Mouse (Mus musculus) lung, embryonic 15.5 days (tissue): Measurements from ENCODE around the gene Shb. TPM values are rescaled to one million over a fixed set of nuclear protein-coding genes. Genes with fewer than 3 reads are reported as not detected.
"Not testable (repeated sequence)": the region's sequence is repeated elsewhere in the genome, so short reads cannot be mapped to it uniquely, and the experiment has no call there.

Source experiments
- ATAC-seq: fragments of 200-750 bp; cut with Nextera tagmentation; 2 replicates; pipeline ENCODE4 v1.8.0; 2017; ENCODE audit warnings: moderate number of reproducible peaks, borderline replicate concordance; ENCODE audit not compliant: low FRiP score, low TSS enrichment; ENCODE audit errors: extremely low read depth
- H3K27ac ChIP-seq: fragments of 300-500 bp; sonication (generic); 2 replicates; pipeline ENCODE4 v1.5.1; 2015; ENCODE audit warnings: moderate library complexity, mild to moderate bottlenecking, inconsistent platforms
- H3K27me3 ChIP-seq: fragments of 300-500 bp; sonication (generic); 2 replicates; pipeline ENCODE4 v1.6.1; 2015; ENCODE audit warnings: inconsistent platforms
- H3K36me3 ChIP-seq: fragments of 300-500 bp; sonication (generic); 2 replicates; pipeline ENCODE4 v1.6.1; 2015; ENCODE audit warnings: inconsistent platforms
- H3K4me1 ChIP-seq: fragments of 300-500 bp; sonication (generic); 2 replicates; pipeline ENCODE4 v1.6.1; 2015; ENCODE audit warnings: inconsistent platforms
- H3K4me2 ChIP-seq: fragments of 300-500 bp; sonication (generic); 2 replicates; pipeline ENCODE4 v1.6.1; 2015; ENCODE audit warnings: inconsistent platforms, mild to moderate bottlenecking, moderate library complexity
- H3K4me3 ChIP-seq: fragments of 300-500 bp; sonication (generic); 2 replicates; pipeline ENCODE4 v1.5.1; 2015; ENCODE audit warnings: mild to moderate bottlenecking, inconsistent platforms
- H3K9ac ChIP-seq: fragments of 300-500 bp; sonication (generic); 2 replicates; pipeline ENCODE4 v1.6.1; 2015; ENCODE audit warnings: inconsistent platforms
- H3K9me3 ChIP-seq: fragments of 300-500 bp; sonication (generic); 2 replicates; pipeline ENCODE4 v1.6.1; 2016; ENCODE audit warnings: inconsistent platforms
- WGBS: fragments of 180-500 bp; shearing (Covaris S2); methylation state at CpG from one replicate; pipeline ENCODE4 v1.1.7; 2015; 5-methylcytosine and 5-hydroxymethylcytosine counted together
- polyA plus RNA-seq: library from polyadenylated mRNA; unstranded; fragments of >200 nt; fragmentation: Nextera tagmentation; extraction: Ambion mirVana; gene quantifications from 2 replicates; pipeline ENCODE4 v1.2.1, GENCODE M21; 2015

The Shb gene
- polyA plus RNA-seq, 1 experiment from 2014 or later = 13.5 TPM

DNA sequence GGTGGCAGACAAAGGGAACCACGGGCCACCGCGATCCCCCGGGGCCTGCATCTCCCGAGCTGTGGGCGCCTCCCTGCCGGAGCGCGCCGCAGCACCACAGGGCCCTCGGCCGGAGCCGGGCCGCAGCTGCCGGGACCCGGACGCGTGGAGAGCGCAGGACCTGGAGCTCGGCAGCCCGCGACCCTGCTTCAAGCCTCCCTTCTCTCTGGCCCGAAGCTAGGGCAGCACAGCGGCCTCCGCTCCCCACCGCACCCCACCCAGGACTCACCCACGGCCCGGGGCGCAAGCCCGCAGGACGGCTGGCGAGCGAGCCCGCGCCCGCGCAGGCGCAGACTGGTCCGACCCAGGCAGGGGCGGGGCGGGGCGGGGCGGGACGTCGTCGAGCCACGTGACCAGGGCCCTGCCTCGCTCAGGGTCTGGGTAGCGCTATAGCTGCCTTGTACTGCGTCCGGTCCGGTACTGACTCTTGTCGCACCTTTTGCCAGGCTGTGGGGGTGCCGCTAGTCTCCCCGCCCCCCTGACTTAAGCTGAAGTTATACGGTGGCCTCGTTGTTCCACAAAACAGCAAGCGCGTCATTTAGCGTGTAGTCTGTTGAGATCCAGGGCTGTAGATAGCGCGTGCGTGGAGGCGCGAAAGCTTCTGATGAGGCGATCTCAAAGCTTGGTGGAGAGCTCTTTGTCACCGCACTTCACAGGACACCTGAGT is 123.7 kb downstream of the Shb start, which contains the start of gene Slc25a51:
Gene Slc25a51 (minus strand): TSS at position 340 of the 706 bp plus-strand sequence.
- Histone ChIP-seq H3K27ac (peak within 1 kb of the TSS; percentile 92), H3K9ac (peak within 1 kb of the TSS; percentile 99), H3K27me3 (no peaks in the 10 kb centered on the region), H3K9me3 (no peaks in the 10 kb centered on the region), H3K36me3 (peaks cover 14% of the 10 kb centered on the region), H3K4me2 (peak within 1 kb of the TSS; percentile 75), H3K4me1 (peaks cover 39% of the 10 kb centered on the region), H3K4me3 (peak within 1 kb of the TSS; percentile 99)
- WGBS = under 1% methylated on average over 38 of the region's 67 CpGs
- peak; percentile 98 for ATAC-seq

DNA sequence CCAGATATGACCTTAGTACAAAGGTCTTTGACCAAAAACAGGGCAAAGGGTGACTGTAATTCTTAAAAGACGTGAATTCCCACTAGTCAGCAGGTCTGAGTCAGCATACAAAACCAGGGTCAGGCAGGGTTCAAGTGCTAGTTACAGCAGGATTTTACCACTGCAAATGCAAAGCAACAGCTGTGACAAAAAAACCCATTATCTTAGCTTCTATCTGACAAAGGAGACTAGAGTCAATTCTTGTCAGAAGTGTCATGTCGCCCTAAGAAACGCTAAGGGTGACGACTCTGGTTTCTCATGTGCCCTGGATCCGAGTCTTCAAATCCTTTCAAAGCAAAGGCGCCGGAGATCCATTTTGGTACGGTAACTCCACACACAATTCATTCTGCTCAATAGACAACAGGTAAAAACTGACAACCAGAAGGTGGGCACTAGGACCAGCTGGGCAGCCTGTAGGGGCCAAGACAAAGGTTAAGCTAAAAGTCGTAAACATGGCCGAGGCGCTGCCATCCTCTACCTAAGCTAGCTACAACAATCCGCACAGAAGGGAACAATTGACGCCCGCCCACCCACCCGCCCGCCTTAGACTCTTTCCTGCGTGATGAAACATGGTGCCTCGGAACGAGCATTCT is 124.5 kb downstream of the Shb start:
- no peak for ATAC-seq
- H3K36me3 ChIP-seq = peaks cover 21% of the 10 kb centered on the region
- H3K9me3 ChIP-seq = no peaks in the 10 kb centered on the region
- peak overlapping the region; percentile 92 for H3K27ac ChIP-seq
- H3K9ac ChIP-seq = peak overlapping the region; percentile 99
- H3K27me3 ChIP-seq = no peaks in the 10 kb centered on the region
- peaks cover 46% of the 10 kb centered on the region for H3K4me1 ChIP-seq
- peak overlapping the region; percentile 99 for H3K4me3 ChIP-seq
- peak overlapping the region; percentile 75 for H3K4me2 ChIP-seq
- under 1% methylated on average over 19 of the region's 19 CpGs for WGBS

DNA sequence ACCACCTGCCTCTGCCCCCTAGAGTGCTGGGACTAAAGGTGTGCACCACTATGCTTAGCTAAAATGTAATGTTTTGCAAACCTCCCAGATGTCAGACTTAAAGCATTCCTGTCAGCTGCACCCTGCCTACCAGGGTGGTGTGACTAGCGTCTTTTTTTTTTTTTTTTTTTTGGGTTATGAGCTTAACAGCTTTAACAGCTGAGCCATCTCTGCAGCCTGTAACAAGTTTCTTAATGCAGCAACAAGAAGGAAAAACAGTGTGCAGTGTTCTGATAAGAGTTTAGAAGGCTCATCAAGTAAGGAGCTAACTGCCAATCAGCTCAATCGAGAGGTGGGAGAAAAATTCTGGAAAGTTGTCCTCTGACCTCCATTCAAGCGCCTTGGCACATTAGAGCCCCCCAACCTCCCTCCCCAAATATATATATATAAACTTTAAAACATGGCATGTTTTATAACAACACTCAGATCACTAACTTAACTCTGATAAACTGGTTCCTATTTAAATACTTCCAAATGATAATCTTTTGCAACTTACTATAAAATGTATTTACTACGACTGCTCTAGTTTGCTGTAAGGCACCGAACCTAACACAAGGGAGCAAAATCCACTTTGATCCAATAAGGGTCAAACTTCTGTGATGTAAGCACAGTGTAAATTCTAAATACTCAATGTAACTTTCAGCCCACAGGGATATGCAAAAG is 125.1 kb downstream of the Shb start:
- H3K27ac ChIP-seq = no peak overlapping the region
- no peak for ATAC-seq
- peaks cover 47% of the 10 kb centered on the region for H3K4me1 ChIP-seq
- H3K9ac ChIP-seq = peak overlapping the region; percentile 99
- H3K4me2 ChIP-seq = peak overlapping the region; percentile 75
- 40% methylated on average over 5 of the region's 5 CpGs for WGBS
- H3K4me3 ChIP-seq = peak overlapping the region; percentile 99
- no peaks in the 10 kb centered on the region for H3K9me3 ChIP-seq
- no peaks in the 10 kb centered on the region for H3K27me3 ChIP-seq
- peaks cover 27% of the 10 kb centered on the region for H3K36me3 ChIP-seq

DNA sequence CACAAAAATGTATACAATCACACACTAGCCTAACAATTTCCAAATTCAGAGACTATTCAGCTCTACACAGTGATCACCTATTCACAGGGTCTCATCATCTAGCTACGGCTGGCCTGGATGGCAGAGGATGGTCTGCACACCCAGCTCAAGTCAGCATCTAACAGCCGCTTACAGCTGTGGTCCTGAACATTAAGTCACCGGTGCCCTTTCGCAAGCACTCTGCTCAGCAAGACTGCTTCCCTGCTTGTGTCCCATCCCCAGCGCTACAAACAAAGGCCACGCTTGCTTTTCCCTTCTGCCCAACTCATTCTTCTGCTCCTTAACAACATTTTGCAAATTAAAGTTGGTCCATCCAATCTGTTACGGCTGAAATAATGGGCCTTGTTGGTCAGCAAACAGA is 125.9 kb downstream of the Shb start:
- Histone ChIP-seq H3K36me3 (peaks cover 33% of the 10 kb centered on the region), H3K27ac (no peak overlapping the region), H3K4me2 (peak overlapping the region; percentile 75), H3K9me3 (no peaks in the 10 kb centered on the region), H3K9ac (no peak overlapping the region), H3K27me3 (no peaks in the 10 kb centered on the region), H3K4me3 (0 out of 2 replicates have a peak overlapping the region, but pooled peaks have one; percentile 99), H3K4me1 (peaks cover 47% of the 10 kb centered on the region)
- no peak for ATAC-seq
- WGBS = 80% methylated on average over 7 of the region's 7 CpGs

DNA sequence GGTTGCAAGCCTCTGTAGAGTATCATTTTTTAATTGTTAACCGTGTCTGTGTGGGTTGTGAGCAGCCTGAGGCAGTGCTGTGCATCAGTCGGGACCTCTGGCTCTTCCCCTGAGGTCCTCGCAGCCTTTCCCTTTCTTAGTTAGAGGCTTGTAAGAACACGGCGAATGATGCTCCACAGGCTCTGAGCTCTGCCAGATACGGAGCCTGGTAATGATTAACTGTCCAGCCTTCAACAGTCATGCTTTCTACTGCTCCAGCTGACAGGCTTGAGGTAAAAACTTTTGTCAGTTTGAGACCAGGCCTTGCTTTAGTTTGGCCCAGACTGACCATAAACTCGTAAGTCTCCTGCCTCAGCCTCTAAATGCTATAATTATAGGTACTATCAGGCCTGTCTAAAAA is 127.0 kb downstream of the Shb start:
- H3K27me3 ChIP-seq = no peaks in the 10 kb centered on the region
- 61% methylated on average over 7 of the region's 7 CpGs for WGBS
- ATAC-seq = no peak
- peaks cover 39% of the 10 kb centered on the region for H3K36me3 ChIP-seq
- H3K27ac ChIP-seq = no peak overlapping the region
- no peaks in the 10 kb centered on the region for H3K9me3 ChIP-seq
- no peak overlapping the region for H3K4me3 ChIP-seq
- H3K4me1 ChIP-seq = peaks cover 47% of the 10 kb centered on the region
- no peak overlapping the region for H3K9ac ChIP-seq
- H3K4me2 ChIP-seq = no peak overlapping the region

DNA sequence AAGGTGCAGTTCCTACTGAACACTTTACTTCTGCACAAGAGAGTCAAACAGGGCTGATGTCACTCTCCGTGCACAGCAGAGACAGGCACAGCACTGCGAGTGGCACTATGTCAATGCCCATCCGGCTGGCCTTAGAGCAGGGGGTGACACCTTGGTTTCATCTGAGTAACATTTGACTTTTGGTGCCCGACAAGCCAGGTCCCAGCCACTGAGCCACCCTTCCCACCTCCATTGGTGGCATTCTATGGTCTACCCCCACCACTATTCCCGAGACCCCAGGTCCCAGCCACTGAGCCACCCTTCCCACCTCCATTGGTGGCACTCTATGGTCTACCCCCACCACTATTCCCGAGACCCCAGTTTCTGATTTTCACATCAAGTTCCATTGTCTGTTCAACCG is 128.2 kb downstream of the Shb start:
- ATAC-seq = no peak
- WGBS = 89% methylated on average over 7 of the region's 7 CpGs
- Histone ChIP-seq H3K27ac (0 out of 2 replicates have a peak overlapping the region, but pooled peaks have one; percentile 37), H3K4me1 (peaks cover 44% of the 10 kb centered on the region), H3K9ac (no peak overlapping the region), H3K27me3 (no peaks in the 10 kb centered on the region), H3K36me3 (peaks cover 51% of the 10 kb centered on the region), H3K9me3 (no peaks in the 10 kb centered on the region), H3K4me3 (no peak overlapping the region), H3K4me2 (no peak overlapping the region)

DNA sequence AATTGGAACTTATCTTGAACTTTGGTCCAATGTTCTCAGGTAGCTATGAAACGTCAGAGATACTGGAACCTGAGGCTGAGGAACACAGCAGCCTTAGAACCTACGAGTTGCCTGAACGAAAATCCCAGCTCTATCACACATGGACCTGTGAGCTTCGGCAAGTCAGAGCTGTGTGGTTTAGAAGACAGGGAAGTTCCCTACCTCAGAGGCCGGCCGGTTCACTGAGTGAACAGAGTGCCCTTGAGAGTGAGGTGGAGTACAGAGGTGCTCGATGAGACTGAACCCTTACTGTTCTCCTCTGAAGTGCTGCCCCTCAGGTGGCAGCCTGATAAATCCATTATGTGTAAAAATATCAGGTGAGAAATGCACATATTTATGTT is 128.8 kb downstream of the Shb start:
- H3K4me2 ChIP-seq = no peak overlapping the region
- H3K36me3 ChIP-seq = peaks cover 56% of the 10 kb centered on the region
- H3K4me1 ChIP-seq = peaks cover 43% of the 10 kb centered on the region
- H3K9me3 ChIP-seq = no peaks in the 10 kb centered on the region
- no peak overlapping the region for H3K9ac ChIP-seq
- no peak overlapping the region for H3K4me3 ChIP-seq
- 0 out of 2 replicates have a peak overlapping the region, but pooled peaks have one; percentile 37 for H3K27ac ChIP-seq
- WGBS = 63% methylated on average over 7 of the region's 7 CpGs
- no peaks in the 10 kb centered on the region for H3K27me3 ChIP-seq
- no peak for ATAC-seq

DNA sequence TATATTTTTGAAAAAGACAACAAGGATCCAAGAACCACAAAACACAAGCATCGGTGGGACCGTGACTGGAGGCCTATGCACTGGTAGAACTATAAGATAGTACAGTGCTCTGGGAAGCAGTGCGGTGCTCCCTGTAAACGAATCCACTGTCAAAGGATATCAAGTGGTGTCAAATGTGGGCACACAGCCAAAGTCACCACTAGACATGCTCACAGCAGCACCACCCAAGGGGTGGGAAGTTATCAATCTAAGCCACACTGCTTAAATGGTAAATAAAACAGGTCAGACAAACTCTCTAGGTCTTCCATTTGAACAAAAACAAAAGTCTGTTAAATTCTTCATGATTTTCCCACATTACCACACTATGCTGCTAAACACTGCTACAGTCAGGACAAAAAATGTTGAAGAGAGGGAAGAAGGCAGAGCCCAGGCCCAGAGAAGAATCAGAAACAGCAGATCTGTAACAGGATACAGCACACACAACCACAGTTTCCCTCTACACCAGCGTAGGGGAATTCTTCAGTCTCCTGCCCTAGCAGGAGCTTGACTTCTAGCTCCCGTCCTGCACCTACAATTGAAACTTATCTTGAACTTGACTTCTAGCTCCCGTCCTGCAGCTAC is 129.3 kb downstream of the Shb start:
- 55% methylated on average over 7 of the region's 7 CpGs for WGBS

DNA sequence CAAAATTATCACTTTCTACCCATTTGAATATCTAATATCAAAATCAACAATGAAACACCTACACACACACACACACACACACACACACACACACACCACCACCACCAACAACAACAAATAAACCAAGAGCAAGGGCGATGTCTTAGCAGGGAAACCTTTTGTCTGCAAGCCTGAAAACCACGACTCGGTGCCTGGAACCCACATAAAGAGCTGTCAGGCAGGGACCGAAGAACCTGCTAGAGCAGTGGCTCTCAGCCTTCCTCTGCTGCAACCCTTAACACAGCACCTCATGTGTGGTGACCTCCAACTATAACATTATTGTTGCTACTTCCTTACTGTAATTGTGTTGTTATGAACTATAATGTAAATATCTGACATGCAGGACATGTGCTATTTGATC is 130.0 kb downstream of the Shb start:
- H3K27me3 ChIP-seq = no peaks in the 10 kb centered on the region
- H3K4me2 ChIP-seq = no peak overlapping the region
- H3K4me1 ChIP-seq = peaks cover 38% of the 10 kb centered on the region
- no peak for ATAC-seq
- H3K36me3 ChIP-seq = peaks cover 65% of the 10 kb centered on the region
- H3K9me3 ChIP-seq = no peaks in the 10 kb centered on the region
- no peak overlapping the region for H3K27ac ChIP-seq
- no peak overlapping the region for H3K9ac ChIP-seq
- no peak overlapping the region for H3K4me3 ChIP-seq
- 83% methylated on average over 4 of the region's 4 CpGs for WGBS

More for the DNA sequence above, 129.3 kb downstream of the Shb start:
- Histone ChIP-seq H3K9me3 (no peaks in the 10 kb centered on the region), H3K4me3 (no peak overlapping the region), H3K9ac (no peak overlapping the region), H3K27ac (peak overlapping the region; percentile 37; the same call in 1 of the 2 replicates), H3K4me2 (no peak overlapping the region), H3K4me1 (peaks cover 43% of the 10 kb centered on the region), H3K27me3 (no peaks in the 10 kb centered on the region), H3K36me3 (peaks cover 60% of the 10 kb centered on the region)
- ATAC-seq = no peak

DNA sequence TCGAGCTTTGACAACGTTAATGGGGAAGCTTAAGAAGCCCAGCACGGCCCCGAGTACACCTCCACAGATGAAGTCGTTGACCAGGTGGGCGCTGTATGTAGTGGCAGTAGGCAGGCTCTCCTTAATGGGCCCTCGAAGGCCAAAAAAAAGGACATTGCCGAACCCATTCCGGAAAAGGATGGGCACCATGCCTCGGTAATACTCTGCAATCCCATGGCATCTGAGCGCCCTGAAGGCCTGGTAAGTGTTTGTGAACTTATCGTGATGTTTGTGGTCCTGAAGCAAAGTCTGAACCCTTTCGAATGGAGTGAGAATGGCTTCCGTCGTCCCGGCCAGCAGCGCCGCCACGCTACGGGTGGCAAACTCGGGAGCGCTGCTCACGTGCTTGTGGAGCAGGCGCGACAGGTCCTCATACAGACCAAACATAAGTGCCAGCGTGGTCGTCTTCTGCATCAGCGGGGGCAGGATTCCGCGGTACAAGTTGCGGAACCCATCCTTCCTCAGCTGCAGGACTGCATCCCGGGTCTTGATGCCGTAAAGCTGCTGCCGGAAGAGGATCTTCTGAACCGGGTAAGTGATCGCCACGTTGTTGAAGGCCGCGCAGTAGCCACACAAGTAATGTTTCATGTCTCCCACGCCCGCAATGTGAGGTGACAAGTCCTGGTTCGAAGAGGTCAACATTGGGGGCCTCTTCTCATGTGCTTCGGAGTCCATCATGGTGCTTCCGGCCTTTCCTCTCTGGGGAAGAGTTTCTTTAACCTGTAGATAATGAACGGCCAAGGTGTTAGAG is 132.7 kb downstream of the Shb start:
- Histone ChIP-seq H3K27me3 (no peaks in the 10 kb centered on the region), H3K9me3 (no peaks in the 10 kb centered on the region), H3K36me3 (peaks cover 70% of the 10 kb centered on the region), H3K27ac (no peak overlapping the region), H3K9ac (no peak overlapping the region), H3K4me3 (no peak overlapping the region), H3K4me2 (no peak overlapping the region), H3K4me1 (peaks cover 17% of the 10 kb centered on the region)
- 92% methylated on average over 45 of the region's 45 CpGs for WGBS
- no peak for ATAC-seq

DNA sequence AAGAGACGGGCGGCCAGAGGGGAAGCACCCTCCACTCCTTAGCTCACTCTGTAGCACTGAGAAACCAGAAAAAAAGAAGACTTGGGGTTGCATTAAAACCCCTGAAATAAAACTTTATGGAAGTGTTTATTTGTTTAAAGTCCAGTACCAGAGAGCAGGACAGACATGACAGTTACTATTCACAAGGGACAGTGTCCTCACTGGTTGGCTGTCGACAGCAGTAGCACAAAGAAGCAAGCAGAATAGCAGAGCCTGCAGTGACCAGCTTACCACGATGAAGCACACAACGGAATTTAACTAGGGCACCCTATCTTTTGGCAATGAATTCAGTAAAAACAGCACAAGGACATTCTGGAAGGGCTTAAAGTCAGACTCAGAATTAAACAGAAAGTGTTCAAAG is 134.0 kb downstream of the Shb start:
- 81% methylated on average over 5 of the region's 5 CpGs for WGBS
- peaks cover 57% of the 10 kb centered on the region for H3K36me3 ChIP-seq
- H3K27ac ChIP-seq, H3K4me1 ChIP-seq, ATAC-seq, H3K4me2 ChIP-seq, H3K4me3 ChIP-seq, H3K9me3 ChIP-seq, H3K9ac ChIP-seq, H3K27me3 ChIP-seq: not testable (repeated sequence)
